Mouse (Mus musculus) myocyte (in vitro differentiated cells): ENCODE measurements at regions not wholly inside any gene's neighbourhood (a gene's known extent, or its start where the extent isn't known, plus 50 kb on each side); places are given as distances from the start of the nearest gene placed in this dataset.
"Not testable (repeated sequence)": the region's sequence is repeated elsewhere in the genome, so short reads cannot be mapped to it uniquely, and the experiment has no call there.

Source experiments
- CEBPB ChIP-seq: IDR thresholded peaks from 2 replicates; pipeline ENCODE4 v1.6.1; 2011; ENCODE audit warnings: mild to moderate bottlenecking, moderate library complexity; ENCODE audit not compliant: poor library complexity, insufficient read depth, severe bottlenecking
- E2F4 ChIP-seq: IDR thresholded peaks from one replicate; pipeline ENCODE4 v1.6.1; 2011; ENCODE audit warnings: mild to moderate bottlenecking, control low read depth, moderate library complexity; ENCODE audit not compliant: insufficient read depth
- MAX ChIP-seq: IDR thresholded peaks from one replicate; pipeline ENCODE4 v1.6.1; 2011; ENCODE audit warnings: low read depth, mild to moderate bottlenecking, control low read depth
- MYOD1 ChIP-seq, 3 experiments: IDR thresholded peaks; one replicate each; pipeline ENCODE4 v1.6.1; 2011; ENCODE audit warnings: control low read depth in 2 of 3, low read depth in 2 of 3, mild to moderate bottlenecking in 2 of 3, moderate library complexity in 1 of 3; ENCODE audit not compliant: insufficient read length in 2 of 3, control insufficient read depth in 1 of 3
- MYOG ChIP-seq, 3 experiments: IDR thresholded peaks; one replicate each; pipeline ENCODE4 v1.6.1; 2011; ENCODE audit warnings: control low read depth in 2 of 3, low read depth in 2 of 3, mild to moderate bottlenecking in 2 of 3; ENCODE audit not compliant: insufficient read length in 2 of 3, control insufficient read depth in 1 of 3, insufficient read depth in 1 of 3
- POLR2A ChIP-seq: IDR thresholded peaks from one replicate; pipeline ENCODE4 v1.6.1; 2011; ENCODE audit warnings: low read depth, mild to moderate bottlenecking, control low read depth, moderate library complexity; ENCODE audit not compliant: insufficient read length
- POLR2AphosphoS2 ChIP-seq: IDR thresholded peaks from one replicate; pipeline ENCODE4 v1.6.1; 2011; ENCODE audit warnings: low read depth, control low read depth; ENCODE audit not compliant: insufficient read length
- REST ChIP-seq: IDR thresholded peaks from one replicate; pipeline ENCODE4 v1.6.1; 2011; ENCODE audit warnings: mild to moderate bottlenecking, control low read depth, moderate library complexity; ENCODE audit not compliant: insufficient read depth, insufficient read length
- TCF12 ChIP-seq: IDR thresholded peaks from one replicate; pipeline ENCODE4 v1.6.1; 2011; ENCODE audit warnings: mild to moderate bottlenecking, control low read depth; ENCODE audit not compliant: poor library complexity, insufficient read depth, severe bottlenecking
- TCF3 ChIP-seq: IDR thresholded peaks from one replicate; pipeline ENCODE4 v1.6.1; 2011; ENCODE audit warnings: low read depth, control low read depth; ENCODE audit not compliant: insufficient read length
- USF1 ChIP-seq: IDR thresholded peaks from one replicate; pipeline ENCODE4 v1.6.1; 2011; ENCODE audit warnings: low read depth, mild to moderate bottlenecking, control low read depth, moderate library complexity

- TF ChIP-seq POLR2A; MYOG (IDR thresholded peaks at IDR 0.05; ENCODE audit: control insufficient read depth in 1 of 3, insufficient read depth in 1 of 3, insufficient read length in 2 of 3, low read depth in 2 of 3); MYOD1 (IDR thresholded peaks at IDR 0.05; ENCODE audit: control insufficient read depth in 1 of 3, insufficient read length in 2 of 3, low read depth in 2 of 3); MAX; USF1; TCF12; TCF3; POLR2AphosphoS2; E2F4; CEBPB; REST: not testable (repeated sequence)
Measured at GRCm38 (mm10) chr6:68931860-68932259, 1396.3 kb upstream of the Tacstd2 start.
